Mouse (Mus musculus) erythroblast, embryonic 14.5 days (primary cell): ENCODE results near the gene Axl.

Source experiments
- GATA1 ChIP-seq: IDR thresholded peaks from 2 replicates; pipeline ENCODE4 v1.6.1; 2012; ENCODE audit warnings: low read length, inconsistent platforms, mixed read lengths
- TAL1 ChIP-seq: IDR thresholded peaks from 3 replicates; pipeline ENCODE4 v1.6.1; 2012; ENCODE audit warnings: low read length, inconsistent platforms, mixed read lengths

DNA sequence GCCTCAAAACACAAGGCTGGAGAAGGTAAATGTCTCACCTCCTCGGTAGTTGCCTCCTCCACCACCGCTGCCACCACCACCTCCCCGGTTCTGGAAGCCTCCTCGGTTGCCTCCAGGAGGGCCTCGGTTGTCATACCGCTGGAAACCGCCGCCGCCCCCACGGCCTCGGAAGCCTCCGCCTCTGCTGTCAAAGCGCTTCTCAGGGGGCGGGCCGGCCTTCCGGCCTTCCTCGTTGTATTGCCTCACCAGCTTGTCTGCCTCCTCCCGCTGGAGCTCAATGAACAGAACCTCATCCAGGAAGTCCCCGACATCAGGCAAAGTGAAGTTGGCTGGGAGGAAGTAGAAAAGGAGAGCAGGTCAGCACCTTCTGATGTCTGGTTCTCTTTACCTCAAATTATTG, 62.6 kb downstream of the Axl start:
- no peak for TF ChIP-seq GATA1
- TF ChIP-seq TAL1 = no peak
